Mouse (Mus musculus) midbrain, embryonic 15.5 days (tissue): Measurements from ENCODE around the gene Gstt1. TPM values are rescaled to one million over a fixed set of nuclear protein-coding genes. Genes with fewer than 3 reads are reported as not detected.
A peak's percentile ranks its signal among the peaks of the same experiment; 100 is the strongest.

Experiments
- ATAC-seq: fragments of 200-750 bp; cut with Nextera tagmentation; replicated peaks from 2 replicates; pipeline ENCODE4 v1.8.0; 2017; ENCODE audit warnings: moderate TSS enrichment
- H3K27ac ChIP-seq: fragments of 300-500 bp; sonication (generic); 2 replicates; pipeline ENCODE4 v1.5.1; 2015; ENCODE audit warnings: mild to moderate bottlenecking, inconsistent platforms
- H3K27me3 ChIP-seq: fragments of 300-500 bp; sonication (generic); replicated peaks from 2 replicates; pipeline ENCODE4 v1.6.1; 2015; ENCODE audit warnings: inconsistent platforms
- H3K36me3 ChIP-seq: fragments of 300-500 bp; sonication (generic); replicated peaks from 2 replicates; pipeline ENCODE4 v1.6.1; 2015; ENCODE audit warnings: inconsistent platforms
- H3K4me1 ChIP-seq: fragments of 300-500 bp; sonication (generic); 2 replicates; pipeline ENCODE4 v1.6.1; 2015; ENCODE audit warnings: inconsistent platforms
- H3K4me2 ChIP-seq: fragments of 300-500 bp; sonication (generic); 2 replicates; pipeline ENCODE4 v1.6.1; 2015; ENCODE audit warnings: inconsistent platforms, mild to moderate bottlenecking, moderate library complexity
- H3K4me3 ChIP-seq: fragments of 300-500 bp; sonication (generic); 2 replicates; pipeline ENCODE4 v1.5.1; 2015; ENCODE audit warnings: mild to moderate bottlenecking, inconsistent platforms
- H3K9ac ChIP-seq: fragments of 300-500 bp; sonication (generic); 2 replicates; pipeline ENCODE4 v1.6.1; 2015; ENCODE audit warnings: mild to moderate bottlenecking, inconsistent platforms
- H3K9me3 ChIP-seq: fragments of 300-500 bp; sonication (generic); 2 replicates; pipeline ENCODE4 v1.6.1; 2016; ENCODE audit warnings: inconsistent platforms
- WGBS: fragments of 180-500 bp; shearing (Covaris S2); methylation state at CpG from one replicate; pipeline ENCODE4 v1.1.7; 2015; ENCODE audit warnings: mixed read lengths; 5-methylcytosine and 5-hydroxymethylcytosine counted together
- polyA plus RNA-seq: library from polyadenylated mRNA; unstranded; fragments of >200 nt; fragmentation: Nextera tagmentation; extraction: Ambion mirVana; gene quantifications from 2 replicates; pipeline ENCODE4 v1.2.1, GENCODE M21; 2015

Gene Gstt1
- polyA plus RNA-seq, 1 experiment from 2014 or later, result 14.5 TPM

DNA sequence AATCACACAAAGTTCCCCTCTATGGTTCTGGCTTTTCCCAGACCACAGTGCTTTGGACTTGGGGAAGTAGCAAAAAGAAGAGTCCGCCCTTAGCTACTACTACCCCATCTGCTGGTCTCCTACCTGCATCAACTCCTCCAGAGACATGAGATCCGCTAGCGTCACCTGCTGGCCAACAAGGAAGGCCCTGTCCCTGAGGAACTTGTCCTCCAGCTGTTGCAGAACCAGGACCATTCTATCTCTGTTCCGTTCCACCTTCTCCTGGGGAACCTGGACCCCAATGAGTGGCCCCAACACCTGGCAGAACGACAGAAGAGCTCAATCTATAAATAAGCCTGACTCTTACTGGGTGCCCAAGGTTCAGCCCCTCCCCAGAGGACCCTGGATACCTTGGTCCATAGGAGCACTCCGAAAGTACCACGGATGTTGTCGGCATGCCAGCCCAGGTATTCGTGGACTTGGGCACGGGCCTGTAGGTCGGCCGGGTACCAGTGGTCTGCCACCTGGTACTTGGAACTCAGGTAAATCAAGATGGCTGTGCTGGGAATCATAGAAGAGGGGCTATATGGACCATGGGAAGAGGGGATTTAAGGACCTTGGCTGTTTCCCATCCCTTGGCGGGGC lies 34.0 kb upstream of the Gstt1 start:
- ATAC-seq, result no peak
- WGBS, result 72% methylated on average over 13 of the region's 13 CpGs

DNA sequence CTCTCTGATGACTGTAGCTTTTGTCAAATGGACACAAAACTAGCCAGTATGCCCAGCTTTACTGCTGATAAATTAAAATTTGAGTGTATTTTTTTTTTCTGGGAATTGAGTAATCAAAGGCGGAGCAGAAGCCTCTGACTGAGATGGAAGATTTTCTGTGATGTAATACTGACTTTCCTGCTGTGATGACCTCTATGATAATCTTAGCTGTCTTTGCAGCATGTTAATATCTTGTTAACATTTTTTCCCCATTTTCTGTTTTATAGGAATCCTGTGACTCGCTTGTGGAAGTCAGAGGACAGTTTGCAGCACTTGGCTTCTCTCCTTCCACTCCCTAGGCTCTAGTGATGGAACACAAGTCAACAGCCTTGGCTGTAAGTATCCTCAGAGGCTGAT lies 31.9 kb upstream of the Gstt1 start:
- Histone ChIP-seq H3K27ac (no peak overlapping the region), H3K36me3 (no peaks in the 10 kb centered on the region), H3K4me3 (no peak overlapping the region), H3K4me1 (peaks cover 12% of the 10 kb centered on the region), H3K9ac (no peak overlapping the region), H3K4me2 (no peak overlapping the region), H3K9me3 (no peaks in the 10 kb centered on the region), H3K27me3 (peaks cover 26% of the 10 kb centered on the region)
- no peak for ATAC-seq
- WGBS, result 83% methylated on average over 2 of the region's 2 CpGs

More for the DNA sequence above, 34.0 kb upstream of the Gstt1 start:
- no peaks in the 10 kb centered on the region for H3K9me3 ChIP-seq
- H3K36me3 ChIP-seq, result no peaks in the 10 kb centered on the region
- peaks cover 18% of the 10 kb centered on the region for H3K4me1 ChIP-seq
- H3K4me3 ChIP-seq, result no peak overlapping the region
- H3K4me2 ChIP-seq, result no peak overlapping the region
- no peak overlapping the region for H3K9ac ChIP-seq
- no peak overlapping the region for H3K27ac ChIP-seq
- peaks cover 26% of the 10 kb centered on the region for H3K27me3 ChIP-seq

DNA sequence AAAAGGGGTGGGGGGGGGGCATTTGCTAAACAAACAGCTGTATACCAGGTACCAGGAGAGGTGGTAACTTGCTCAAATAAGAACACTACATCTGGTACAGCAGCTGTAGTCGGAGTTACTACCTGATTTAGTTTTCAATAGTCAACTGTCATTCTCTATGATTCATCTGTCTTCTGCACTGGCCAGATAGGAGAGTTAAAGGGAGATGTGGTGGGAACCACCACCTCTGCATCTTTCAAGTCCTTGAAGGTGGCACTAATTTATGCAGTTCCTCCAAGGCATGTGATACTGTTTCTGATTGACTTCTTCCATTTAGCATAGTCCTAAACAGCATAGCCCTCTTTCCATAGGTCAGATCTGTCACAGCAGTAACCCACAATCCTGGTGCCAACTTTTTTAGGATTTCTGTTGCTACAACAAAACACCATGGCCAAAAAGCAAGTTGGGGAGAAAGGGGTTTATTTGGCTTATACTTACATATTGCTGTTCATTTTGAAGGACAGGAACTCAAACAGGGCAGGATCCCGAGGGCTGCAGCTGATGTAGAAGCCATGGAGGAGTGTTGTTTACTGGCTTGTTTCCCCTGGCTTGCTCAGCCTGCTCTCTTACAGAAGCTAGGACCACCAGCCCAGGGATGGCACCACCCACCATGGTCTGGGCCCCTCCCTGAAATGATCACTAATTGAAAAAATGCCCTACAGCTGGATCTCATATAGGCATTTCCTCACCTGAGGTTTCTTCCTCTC lies 31.3 kb upstream of the Gstt1 start:
- Histone ChIP-seq H3K9ac (no peak overlapping the region), H3K27me3 (peaks cover 22% of the 10 kb centered on the region), H3K4me3 (no peak overlapping the region), H3K4me2 (no peak overlapping the region), H3K4me1 (peaks cover 8% of the 10 kb centered on the region), H3K9me3 (no peaks in the 10 kb centered on the region), H3K27ac (no peak overlapping the region), H3K36me3 (no peaks in the 10 kb centered on the region)
- WGBS, result 72% methylated on average over 2 of the region's 2 CpGs
- no peak for ATAC-seq

DNA sequence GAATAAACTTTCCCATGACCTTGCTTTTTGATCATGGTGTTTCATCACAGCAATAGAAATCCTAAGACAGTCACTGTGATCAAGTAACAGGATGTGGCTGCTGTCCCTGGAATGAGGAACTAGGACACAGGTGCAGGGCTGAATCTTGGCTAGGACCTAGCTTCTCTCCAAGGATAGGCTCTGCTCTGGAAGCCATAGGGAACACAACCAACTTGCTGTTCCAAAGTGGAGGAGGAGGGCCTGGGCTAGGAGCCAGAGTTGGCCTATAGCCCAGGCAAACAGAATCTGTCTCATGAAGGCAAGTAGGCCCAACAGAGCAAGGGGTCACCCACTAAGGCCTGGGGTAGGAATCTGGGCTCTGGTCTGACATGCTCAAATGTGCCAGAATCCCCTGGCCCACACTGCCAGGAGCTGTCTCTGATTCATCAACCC lies 30.1 kb upstream of the Gstt1 start:
- ATAC-seq, result peak; percentile 33

DNA sequence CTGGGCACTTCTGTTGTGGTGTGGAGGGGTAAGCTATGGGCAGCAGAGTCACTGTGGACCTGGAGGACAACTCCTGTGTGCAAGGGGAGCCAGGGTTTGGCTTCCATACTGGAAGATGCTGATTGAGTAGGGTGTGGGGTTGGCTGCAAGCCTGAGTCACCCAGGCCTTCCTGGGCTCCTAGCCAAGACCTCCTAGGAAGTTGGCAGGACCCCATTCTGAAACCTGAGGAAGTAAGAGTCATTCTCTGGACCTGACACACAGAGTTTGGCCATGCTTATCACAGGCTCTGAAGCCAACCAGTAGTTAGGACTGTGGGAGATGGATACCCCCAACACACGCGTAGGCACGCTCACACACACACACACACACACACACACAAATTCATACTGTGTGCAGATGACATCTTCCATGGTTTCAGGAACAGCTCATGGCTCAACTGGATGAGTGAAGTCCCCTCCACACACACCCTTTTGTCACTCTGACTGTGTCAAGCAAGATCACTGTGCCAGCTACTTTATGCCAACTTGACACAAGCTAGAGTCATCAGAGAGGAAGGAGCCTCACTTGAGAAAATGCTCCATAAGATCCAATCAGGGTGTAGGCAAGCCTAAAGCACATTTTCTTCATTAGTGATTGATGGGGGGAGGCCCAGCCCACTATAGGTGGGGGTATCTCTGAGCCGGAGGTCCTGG lies 29.4 kb upstream of the Gstt1 start:
- no peak overlapping the region for H3K4me3 ChIP-seq
- H3K9ac ChIP-seq, result no peak overlapping the region
- no peaks in the 10 kb centered on the region for H3K36me3 ChIP-seq
- no peaks in the 10 kb centered on the region for H3K9me3 ChIP-seq
- peaks cover 5% of the 10 kb centered on the region; the same call in 1 of the 2 replicates for H3K27me3 ChIP-seq
- ATAC-seq, result no peak
- no peaks in the 10 kb centered on the region for H3K4me1 ChIP-seq
- no peak overlapping the region for H3K4me2 ChIP-seq
- H3K27ac ChIP-seq, result no peak overlapping the region
- 93% methylated on average over 4 of the region's 4 CpGs for WGBS

More for the DNA sequence above, 30.1 kb upstream of the Gstt1 start:
- H3K27me3 ChIP-seq, result peaks cover 10% of the 10 kb centered on the region
- no peaks in the 10 kb centered on the region for H3K4me1 ChIP-seq
- H3K4me3 ChIP-seq, result no peak overlapping the region
- no peak overlapping the region for H3K4me2 ChIP-seq
- no peaks in the 10 kb centered on the region for H3K36me3 ChIP-seq
- H3K27ac ChIP-seq, result no peak overlapping the region
- no peaks in the 10 kb centered on the region for H3K9me3 ChIP-seq
- no peak overlapping the region for H3K9ac ChIP-seq

DNA sequence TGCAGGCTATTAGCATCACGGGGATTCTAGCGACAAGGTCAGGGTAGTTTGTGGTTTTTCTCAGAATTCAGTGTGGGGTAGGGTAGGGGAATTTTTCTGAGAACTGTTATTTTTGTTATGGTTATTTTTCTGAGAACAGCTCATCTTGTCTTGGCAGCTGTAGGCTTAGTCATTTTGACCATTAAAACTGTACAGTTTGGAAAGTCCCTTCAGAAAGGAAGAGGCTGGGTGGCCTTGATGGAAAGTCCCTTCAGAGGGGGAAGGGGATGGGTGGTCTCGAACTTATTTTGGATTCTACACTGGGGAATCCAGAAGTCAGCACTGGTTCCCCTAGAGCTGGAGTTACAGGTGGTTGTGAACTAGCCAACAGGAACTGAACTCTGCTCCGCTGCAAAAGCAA lies 26.1 kb upstream of the Gstt1 start:
- Histone ChIP-seq H3K4me3 (no peak overlapping the region), H3K4me2 (no peak overlapping the region), H3K9ac (no peak overlapping the region), H3K4me1 (no peaks in the 10 kb centered on the region), H3K27ac (no peak overlapping the region), H3K36me3 (no peaks in the 10 kb centered on the region), H3K9me3 (no peaks in the 10 kb centered on the region), H3K27me3 (no peaks in the 10 kb centered on the region)
- WGBS, result 87% methylated on average over 4 of the region's 4 CpGs
- ATAC-seq, result no peak

GRCm38 (mm10) chr10:75823782-75824181 lies 25.4 kb upstream of the Gstt1 start:
- no peak for ATAC-seq
- no peaks in the 10 kb centered on the region for H3K36me3 ChIP-seq
- H3K27me3 ChIP-seq, result no peaks in the 10 kb centered on the region
- no peaks in the 10 kb centered on the region for H3K9me3 ChIP-seq
- no peak overlapping the region for H3K9ac ChIP-seq
- 88% methylated on average over 1 of the region's 1 CpGs for WGBS
- no peak overlapping the region for H3K27ac ChIP-seq
- H3K4me1 ChIP-seq, result no peaks in the 10 kb centered on the region
- no peak overlapping the region for H3K4me2 ChIP-seq
- no peak overlapping the region for H3K4me3 ChIP-seq

DNA sequence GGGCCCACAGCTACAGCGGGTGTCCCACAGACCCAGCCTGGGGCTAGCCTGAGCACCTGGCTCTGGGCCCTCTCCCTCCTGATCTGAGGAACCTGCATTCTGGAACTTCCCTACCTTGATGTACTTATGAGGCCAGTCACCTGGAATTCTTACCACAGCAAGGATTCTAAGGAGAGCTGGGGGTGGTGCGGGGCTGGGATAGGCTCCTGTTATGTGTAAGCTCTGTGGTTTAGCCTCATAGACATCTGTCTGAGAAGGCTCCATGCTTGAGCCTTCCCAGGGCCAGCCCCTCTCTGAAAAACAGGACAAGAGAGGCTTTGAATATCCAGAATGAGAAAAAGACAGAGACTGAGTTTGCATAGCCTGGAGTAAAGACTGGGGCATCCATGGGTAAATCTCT lies 24.1 kb upstream of the Gstt1 start, which contains the start of gene Gstt4:
Gene Gstt4, minus strand, starts transcription at position 101 of the 400 bp plus-strand sequence.
- no peak within 1 kb of the TSS for H3K4me2 ChIP-seq
- ATAC-seq, result no peak
- H3K4me3 ChIP-seq, result no peak within 1 kb of the TSS
- H3K36me3 ChIP-seq, result no peaks in the 10 kb centered on the region
- no peaks in the 10 kb centered on the region for H3K4me1 ChIP-seq
- H3K27me3 ChIP-seq, result no peaks in the 10 kb centered on the region
- no peak within 1 kb of the TSS for H3K9ac ChIP-seq
- 97% methylated on average over 2 of the region's 2 CpGs for WGBS
- no peaks in the 10 kb centered on the region for H3K9me3 ChIP-seq
- H3K27ac ChIP-seq, result no peak within 1 kb of the TSS

- 90% methylated on average over 5 of the region's 5 CpGs for WGBS
- no peak overlapping the region for H3K4me2 ChIP-seq
- no peaks in the 10 kb centered on the region for H3K4me1 ChIP-seq
- no peak overlapping the region for H3K27ac ChIP-seq
- no peak for ATAC-seq
- H3K36me3 ChIP-seq, result no peaks in the 10 kb centered on the region
- H3K9ac ChIP-seq, result no peak overlapping the region
- no peaks in the 10 kb centered on the region for H3K27me3 ChIP-seq
- H3K9me3 ChIP-seq, result no peaks in the 10 kb centered on the region
- H3K4me3 ChIP-seq, result no peak overlapping the region
These were observed 21.5 kb upstream of the Gstt1 start for GRCm38 (mm10) chr10:75819882-75820281.

- H3K27ac ChIP-seq, result no peak overlapping the region
- no peaks in the 10 kb centered on the region for H3K27me3 ChIP-seq
- H3K36me3 ChIP-seq, result no peaks in the 10 kb centered on the region
- no peak overlapping the region for H3K4me3 ChIP-seq
- 68% methylated on average over 10 of the region's 10 CpGs for WGBS
- H3K4me2 ChIP-seq, result no peak overlapping the region
- H3K4me1 ChIP-seq, result no peaks in the 10 kb centered on the region
- no peaks in the 10 kb centered on the region for H3K9me3 ChIP-seq
- no peak overlapping the region for H3K9ac ChIP-seq
- no peak for ATAC-seq
These were observed 20.3 kb upstream of the Gstt1 start for GRCm38 (mm10) chr10:75818641-75819040.

GRCm38 (mm10) chr10:75804217-75804616 lies 5.8 kb upstream of the Gstt1 start:
- Histone ChIP-seq H3K9ac (no peak overlapping the region), H3K4me2 (no peak overlapping the region), H3K9me3 (no peaks in the 10 kb centered on the region), H3K4me3 (no peak overlapping the region), H3K36me3 (no peaks in the 10 kb centered on the region), H3K4me1 (no peaks in the 10 kb centered on the region), H3K27me3 (no peaks in the 10 kb centered on the region), H3K27ac (no peak overlapping the region)
- ATAC-seq, result no peak
- 75% methylated on average over 2 of the region's 2 CpGs for WGBS

- peak overlapping the region; percentile 11; the same call in 1 of the 2 replicates for H3K27ac ChIP-seq
- WGBS, result 2% methylated on average over 12 of the region's 12 CpGs
These were observed 687 bp downstream of the Gstt1 start for GRCm38 (mm10) chr10:75797619-75798175.

More at GRCm38 (mm10) chr10:75797619-75798175, 687 bp downstream of the Gstt1 start:
- peak; percentile 75 for ATAC-seq
- H3K9me3 ChIP-seq, result no peaks in the 10 kb centered on the region
- H3K4me3 ChIP-seq, result peak overlapping the region; percentile 34
- no peaks in the 10 kb centered on the region for H3K36me3 ChIP-seq
- H3K4me2 ChIP-seq, result peak overlapping the region; percentile 54
- H3K27me3 ChIP-seq, result no peaks in the 10 kb centered on the region
- H3K4me1 ChIP-seq, result peaks cover 17% of the 10 kb centered on the region; the same call in 1 of the 2 replicates
- H3K9ac ChIP-seq, result peak overlapping the region; percentile 36
